Mouse (Mus musculus): ENCODE measurements around the gene Tenm4.

- TF ChIP-seq CTCF (conservative IDR thresholded peaks at IDR 0.05 in 1 of 2, IDR thresholded peaks at IDR 0.05 in 1 of 2; ENCODE audit: low read depth in 2 of 2, low read length in 2 of 2) (peak; percentile 75 to 93), SIN3A (IDR thresholded peaks at IDR 0.05; ENCODE audit: low read length) (no peak), MYC (IDR thresholded peaks at IDR 0.05; ENCODE audit: low read depth, low read length) (no peak), USF1 (IDR thresholded peaks at IDR 0.05; ENCODE audit: low read depth, low read length) (no peak)
Measured at GRCm38 (mm10) chr7:96914031-96914430, 743.0 kb downstream of the Tenm4 start.

Data from CH12.LX (cell line).